Mouse (Mus musculus) myocyte (in vitro differentiated cells): ENCODE measurements around the gene Vnn3. TPM values are rescaled to one million over a fixed set of nuclear protein-coding genes. Genes with fewer than 3 reads are reported as not detected.

Source experiments
- H3K27me3 ChIP-seq: one replicate; pipeline ENCODE4 v1.6.1; 2011; ENCODE audit not compliant: control insufficient read depth, insufficient read depth, insufficient read length
- H3K36me3 ChIP-seq: one replicate; pipeline ENCODE4 v1.6.1; 2011; ENCODE audit not compliant: control insufficient read depth, insufficient read depth
- H3K4me2 ChIP-seq: one replicate; pipeline ENCODE4 v1.6.1; 2011; ENCODE audit warnings: low read depth, control low read depth
- H3K4me3 ChIP-seq: one replicate; pipeline ENCODE4 v1.5.1; 2011; ENCODE audit warnings: mild to moderate bottlenecking, control low read depth, moderate library complexity
- H3K79me2 ChIP-seq: one replicate; pipeline ENCODE4 v1.6.1; 2011; ENCODE audit not compliant: control insufficient read depth, insufficient read depth
- H3ac ChIP-seq: one replicate; pipeline ENCODE4 v1.6.1; 2011; ENCODE audit not compliant: control insufficient read depth, insufficient read length
- CEBPB ChIP-seq: IDR thresholded peaks from 2 replicates; pipeline ENCODE4 v1.6.1; 2011; ENCODE audit warnings: mild to moderate bottlenecking, moderate library complexity; ENCODE audit not compliant: poor library complexity, insufficient read depth, severe bottlenecking
- E2F4 ChIP-seq: IDR thresholded peaks from one replicate; pipeline ENCODE4 v1.6.1; 2011; ENCODE audit warnings: mild to moderate bottlenecking, control low read depth, moderate library complexity; ENCODE audit not compliant: insufficient read depth
- MAX ChIP-seq: IDR thresholded peaks from one replicate; pipeline ENCODE4 v1.6.1; 2011; ENCODE audit warnings: low read depth, mild to moderate bottlenecking, control low read depth
- MYOD1 ChIP-seq, 3 experiments: IDR thresholded peaks; one replicate each; pipeline ENCODE4 v1.6.1; 2011; ENCODE audit warnings: control low read depth in 2 of 3, low read depth in 2 of 3, mild to moderate bottlenecking in 2 of 3, moderate library complexity in 1 of 3; ENCODE audit not compliant: insufficient read length in 2 of 3, control insufficient read depth in 1 of 3
- MYOG ChIP-seq, 3 experiments: IDR thresholded peaks; one replicate each; pipeline ENCODE4 v1.6.1; 2011; ENCODE audit warnings: control low read depth in 2 of 3, low read depth in 2 of 3, mild to moderate bottlenecking in 2 of 3; ENCODE audit not compliant: insufficient read length in 2 of 3, control insufficient read depth in 1 of 3, insufficient read depth in 1 of 3
- POLR2A ChIP-seq: IDR thresholded peaks from one replicate; pipeline ENCODE4 v1.6.1; 2011; ENCODE audit warnings: low read depth, mild to moderate bottlenecking, control low read depth, moderate library complexity; ENCODE audit not compliant: insufficient read length
- POLR2AphosphoS2 ChIP-seq: IDR thresholded peaks from one replicate; pipeline ENCODE4 v1.6.1; 2011; ENCODE audit warnings: low read depth, control low read depth; ENCODE audit not compliant: insufficient read length
- REST ChIP-seq: IDR thresholded peaks from one replicate; pipeline ENCODE4 v1.6.1; 2011; ENCODE audit warnings: mild to moderate bottlenecking, control low read depth, moderate library complexity; ENCODE audit not compliant: insufficient read depth, insufficient read length
- SRF ChIP-seq: IDR thresholded peaks from one replicate; pipeline ENCODE4 v1.6.1; 2011; ENCODE audit warnings: low read depth; ENCODE audit not compliant: control insufficient read depth, insufficient read length
- TCF12 ChIP-seq: IDR thresholded peaks from one replicate; pipeline ENCODE4 v1.6.1; 2011; ENCODE audit warnings: mild to moderate bottlenecking, control low read depth; ENCODE audit not compliant: poor library complexity, insufficient read depth, severe bottlenecking
- TCF3 ChIP-seq: IDR thresholded peaks from one replicate; pipeline ENCODE4 v1.6.1; 2011; ENCODE audit warnings: low read depth, control low read depth; ENCODE audit not compliant: insufficient read length
- USF1 ChIP-seq: IDR thresholded peaks from one replicate; pipeline ENCODE4 v1.6.1; 2011; ENCODE audit warnings: low read depth, mild to moderate bottlenecking, control low read depth, moderate library complexity
- polyA plus RNA-seq: library from polyadenylated mRNA; unstranded; fragments of >200 nt; fragmentation: generic; extraction: Trizol; gene quantifications from one replicate; pipeline ENCODE4 v1.2.1, GENCODE M21; 2012; ENCODE audit warnings: missing spikeins

The Vnn3 gene
- polyA plus RNA-seq, 1 experiment = not detected

DNA sequence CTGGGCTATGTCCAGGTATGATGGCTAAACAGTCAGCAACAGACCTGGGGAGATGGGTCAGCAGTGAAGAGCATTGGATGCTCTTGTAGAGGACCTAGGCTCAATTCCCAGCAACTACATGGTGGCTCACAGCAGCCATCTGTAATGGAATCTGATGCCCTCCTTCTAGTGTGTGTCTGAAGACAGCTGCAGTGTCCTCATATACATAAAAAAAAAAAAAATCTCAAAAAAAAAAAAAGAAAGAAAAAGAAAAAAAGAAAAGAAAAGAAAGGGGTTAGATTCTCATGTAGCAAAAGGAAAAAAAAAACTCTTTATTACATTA, 38.9 kb upstream of the Vnn3 start:
- no peak for TF ChIP-seq USF1
- TF ChIP-seq MYOG (IDR thresholded peaks at IDR 0.05; ENCODE audit: control insufficient read depth in 1 of 3, insufficient read depth in 1 of 3, insufficient read length in 2 of 3, low read depth in 2 of 3) = no peak
- TF ChIP-seq TCF3 = no peak
- TF ChIP-seq E2F4 = no peak
- TF ChIP-seq REST = no peak
- no peak overlapping the region for H3ac ChIP-seq
- H3K36me3 ChIP-seq = no peaks in the 10 kb centered on the region
- no peak overlapping the region for H3K4me3 ChIP-seq
- H3K4me2 ChIP-seq = no peak overlapping the region
- H3K79me2 ChIP-seq = no peaks in the 10 kb centered on the region
- H3K27me3 ChIP-seq = no peaks in the 10 kb centered on the region

GRCm38 (mm10) chr10:23812852-23813766, 38.2 kb upstream of the Vnn3 start:
- no peak for TF ChIP-seq POLR2AphosphoS2
- TF ChIP-seq USF1 = no peak
- TF ChIP-seq E2F4 = no peak
- no peak for TF ChIP-seq TCF3
- no peak for TF ChIP-seq MYOG (IDR thresholded peaks at IDR 0.05; ENCODE audit: control insufficient read depth in 1 of 3, insufficient read depth in 1 of 3, insufficient read length in 2 of 3, low read depth in 2 of 3)
- TF ChIP-seq MAX = no peak
- no peak for TF ChIP-seq SRF
- no peak for TF ChIP-seq POLR2A
- TF ChIP-seq MYOD1 (IDR thresholded peaks at IDR 0.05; ENCODE audit: control insufficient read depth in 1 of 3, insufficient read length in 2 of 3, low read depth in 2 of 3) = no peak
- no peak for TF ChIP-seq CEBPB
- no peak for TF ChIP-seq REST
- no peak for TF ChIP-seq TCF12
- Histone ChIP-seq H3K4me2 (no peak overlapping the region), H3K27me3 (no peaks in the 10 kb centered on the region), H3ac (no peak overlapping the region), H3K79me2 (no peaks in the 10 kb centered on the region), H3K36me3 (no peaks in the 10 kb centered on the region), H3K4me3 (no peak overlapping the region)

GRCm38 (mm10) chr10:23815168-23815567, 36.1 kb upstream of the Vnn3 start:
- H3K36me3 ChIP-seq = peaks cover under 1% of the 10 kb centered on the region
- H3K4me2 ChIP-seq = no peak overlapping the region
- H3ac ChIP-seq = no peak overlapping the region
- TF ChIP-seq MAX = no peak
- TF ChIP-seq MYOG (IDR thresholded peaks at IDR 0.05; ENCODE audit: control insufficient read depth in 1 of 3, insufficient read depth in 1 of 3, insufficient read length in 2 of 3, low read depth in 2 of 3) = no peak
- no peak for TF ChIP-seq POLR2AphosphoS2
- TF ChIP-seq SRF = no peak
- no peak for TF ChIP-seq TCF12
- TF ChIP-seq REST = no peak
- no peak for TF ChIP-seq MYOD1 (IDR thresholded peaks at IDR 0.05; ENCODE audit: control insufficient read depth in 1 of 3, insufficient read length in 2 of 3, low read depth in 2 of 3)
- TF ChIP-seq CEBPB = no peak
- TF ChIP-seq USF1 = no peak
- no peak for TF ChIP-seq TCF3
- TF ChIP-seq POLR2A = no peak
- TF ChIP-seq E2F4 = no peak
- H3K79me2 ChIP-seq = no peaks in the 10 kb centered on the region
- H3K4me3 ChIP-seq = no peak overlapping the region
- H3K27me3 ChIP-seq = no peaks in the 10 kb centered on the region

DNA sequence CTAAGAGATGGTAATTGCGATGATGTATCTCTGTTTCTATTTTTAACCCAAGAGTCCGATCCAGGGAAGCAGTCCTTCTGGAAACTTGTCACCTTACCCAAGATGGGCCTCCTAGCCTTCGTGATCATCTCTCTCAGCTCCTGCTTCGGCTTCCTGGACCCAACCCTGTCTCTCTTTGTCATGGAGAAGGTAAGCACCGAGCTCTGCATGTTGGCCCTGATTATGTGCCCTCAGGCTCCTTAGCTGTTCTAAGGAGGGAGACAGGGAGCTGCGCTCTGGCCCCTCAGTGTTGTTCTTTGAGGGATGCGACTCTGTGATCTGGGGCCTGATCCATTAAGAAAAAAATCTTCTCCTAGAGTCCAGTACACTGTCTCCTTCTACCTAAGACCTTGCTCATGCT, 35.0 kb upstream of the Vnn3 start:
- TF ChIP-seq USF1 (no peak), POLR2AphosphoS2 (no peak), CEBPB (no peak), MAX (no peak), E2F4 (no peak), MYOG (IDR thresholded peaks at IDR 0.05; ENCODE audit: control insufficient read depth in 1 of 3, insufficient read depth in 1 of 3, insufficient read length in 2 of 3, low read depth in 2 of 3) (no peak), REST (no peak), TCF12 (no peak), POLR2A (no peak), MYOD1 (IDR thresholded peaks at IDR 0.05; ENCODE audit: control insufficient read depth in 1 of 3, insufficient read length in 2 of 3, low read depth in 2 of 3) (no peak), TCF3 (no peak), SRF (no peak)
- H3K27me3 ChIP-seq = no peaks in the 10 kb centered on the region
- H3K36me3 ChIP-seq = peaks cover 10% of the 10 kb centered on the region
- no peak overlapping the region for H3ac ChIP-seq
- no peaks in the 10 kb centered on the region for H3K79me2 ChIP-seq
- H3K4me3 ChIP-seq = no peak overlapping the region
- H3K4me2 ChIP-seq = no peak overlapping the region

DNA sequence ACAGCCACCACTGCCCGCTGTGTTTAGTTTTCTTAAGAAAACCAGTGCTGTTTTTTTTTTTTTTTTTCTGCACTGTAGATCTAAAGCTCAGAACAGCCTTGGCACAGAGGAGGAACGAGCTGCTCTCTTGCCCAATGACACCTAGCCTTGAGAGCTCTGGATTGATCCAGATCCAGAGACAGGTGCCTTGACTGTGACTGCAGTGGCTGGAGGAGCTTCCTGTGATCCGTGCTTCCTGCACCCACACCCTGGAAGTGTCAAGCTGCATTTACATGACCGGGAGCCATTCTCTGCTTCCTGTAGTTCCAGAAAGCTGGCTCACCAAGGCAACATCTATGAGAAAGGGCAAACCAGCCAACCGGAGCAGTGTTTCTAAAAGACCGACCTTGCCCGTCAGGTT, 24.7 kb upstream of the Vnn3 start:
- no peak overlapping the region for H3K4me3 ChIP-seq
- H3K79me2 ChIP-seq = no peaks in the 10 kb centered on the region
- no peak overlapping the region for H3ac ChIP-seq
- TF ChIP-seq POLR2AphosphoS2 (no peak), MAX (no peak), REST (no peak), TCF3 (no peak), E2F4 (no peak), MYOD1 (IDR thresholded peaks at IDR 0.05; ENCODE audit: control insufficient read depth in 1 of 3, insufficient read length in 2 of 3, low read depth in 2 of 3) (no peak), POLR2A (no peak), TCF12 (no peak), SRF (no peak), MYOG (IDR thresholded peaks at IDR 0.05; ENCODE audit: control insufficient read depth in 1 of 3, insufficient read depth in 1 of 3, insufficient read length in 2 of 3, low read depth in 2 of 3) (no peak), USF1 (no peak), CEBPB (no peak)
- H3K4me2 ChIP-seq = no peak overlapping the region
- peaks cover 15% of the 10 kb centered on the region for H3K36me3 ChIP-seq
- no peaks in the 10 kb centered on the region for H3K27me3 ChIP-seq
